Mouse (Mus musculus) CD4-positive helper T cell, adult 2 months (primary cell): ENCODE measurements around the gene Pam16.

ENCODE experiments used
- DNase-seq: peaks from one replicate; pipeline ENCODE4 v3.0.0-alpha.2; 2012; ENCODE audit warnings: low read depth, missing footprints, low spot score

The Pam16 gene

DNA sequence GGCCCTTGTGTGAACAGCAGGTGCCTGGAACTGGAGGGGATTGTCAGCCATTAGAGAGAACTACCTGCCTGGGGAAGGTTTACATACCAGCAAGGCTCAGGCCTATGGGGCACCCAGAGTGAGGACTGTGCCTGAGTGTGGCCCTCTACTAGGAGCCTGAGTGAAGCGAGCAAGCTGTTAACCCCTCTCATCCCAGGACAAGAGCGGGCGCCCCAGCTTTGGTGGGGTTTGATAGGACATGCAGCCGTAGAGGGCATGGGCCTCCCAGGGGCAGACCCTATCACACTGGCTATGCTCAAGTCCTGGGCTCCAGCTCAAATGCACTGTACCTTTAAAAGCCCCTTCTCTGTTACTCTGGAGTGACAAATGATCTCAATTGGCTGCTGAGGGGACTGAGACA lies 22.0 kb upstream of the Pam16 start:
- no peak for DNase-seq

DNA sequence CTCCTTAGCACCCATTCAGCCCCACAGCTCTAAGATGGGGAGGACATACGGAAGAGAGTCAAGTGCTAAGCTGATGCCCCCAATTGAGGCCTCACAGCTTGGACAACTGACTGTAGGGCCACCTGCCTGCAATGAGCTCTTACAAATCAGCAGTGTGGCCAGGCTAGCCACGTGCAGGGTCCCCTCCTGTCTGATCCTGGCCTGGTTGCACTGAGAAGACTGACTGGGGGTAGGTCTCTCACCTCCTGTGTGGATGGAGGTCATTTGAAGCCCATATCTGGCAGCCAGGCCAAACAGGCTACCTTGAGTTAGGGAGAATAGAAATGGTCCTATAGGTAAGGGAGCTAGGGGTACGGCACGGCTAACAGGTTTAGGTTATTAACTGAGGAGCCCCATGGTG lies 21.1 kb upstream of the Pam16 start:
- no peak for DNase-seq

DNA sequence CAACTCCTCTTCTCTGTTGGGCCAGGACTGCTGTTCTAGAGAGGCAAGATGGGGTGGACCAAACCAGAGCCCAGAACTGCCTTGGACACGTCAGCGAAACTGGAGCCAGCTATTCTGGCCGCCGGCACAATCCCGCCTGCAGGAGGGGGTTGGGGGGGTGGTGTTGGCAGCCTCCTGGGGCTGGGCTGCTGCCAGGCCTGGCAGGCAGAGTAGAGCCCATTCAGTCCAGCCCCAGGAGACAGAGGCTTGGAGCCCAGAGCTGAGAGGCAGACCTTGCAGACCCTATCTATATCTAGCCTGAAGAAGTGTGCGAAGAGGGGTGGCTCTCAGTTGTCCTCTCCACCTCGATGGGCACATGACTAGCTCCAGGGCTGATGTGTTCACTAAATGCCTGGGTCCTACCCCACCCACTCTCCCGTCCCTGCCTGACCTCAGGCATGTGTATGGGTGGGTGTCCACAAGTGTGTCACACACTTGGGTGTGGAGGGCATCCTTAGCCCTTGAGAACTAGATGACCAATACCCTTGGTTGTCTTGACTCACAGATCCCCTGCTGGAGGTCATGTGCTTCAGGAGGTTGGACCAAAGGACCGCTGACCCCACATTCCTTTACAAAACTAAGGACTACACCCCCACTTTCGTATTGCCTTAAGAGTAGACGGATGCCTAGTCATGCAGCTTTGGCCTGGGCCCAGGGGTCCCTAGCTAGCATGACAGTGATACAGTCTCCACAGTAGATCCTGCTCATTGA lies 19.1 kb upstream of the Pam16 start:
- DNase-seq, result no peak

DNA sequence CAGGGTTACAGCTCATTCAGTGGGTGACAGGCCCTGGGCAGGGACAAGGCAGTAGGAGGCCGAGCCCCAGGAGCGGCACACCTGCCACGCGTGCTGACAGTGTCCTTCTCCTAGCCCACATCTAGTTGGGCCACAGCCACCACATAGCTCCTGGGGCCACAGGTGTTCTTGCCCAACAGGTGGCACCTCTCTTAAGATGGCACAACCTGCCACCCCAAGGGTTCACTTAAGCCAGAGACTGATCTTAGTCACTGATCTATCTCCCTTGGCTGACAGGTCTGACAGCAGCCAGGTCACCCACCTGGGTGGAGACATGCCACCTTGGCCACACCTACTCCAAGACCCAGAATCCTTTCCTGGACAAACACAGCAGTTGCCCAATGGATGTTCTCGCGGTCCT lies 18.1 kb upstream of the Pam16 start:
- no peak for DNase-seq

DNA sequence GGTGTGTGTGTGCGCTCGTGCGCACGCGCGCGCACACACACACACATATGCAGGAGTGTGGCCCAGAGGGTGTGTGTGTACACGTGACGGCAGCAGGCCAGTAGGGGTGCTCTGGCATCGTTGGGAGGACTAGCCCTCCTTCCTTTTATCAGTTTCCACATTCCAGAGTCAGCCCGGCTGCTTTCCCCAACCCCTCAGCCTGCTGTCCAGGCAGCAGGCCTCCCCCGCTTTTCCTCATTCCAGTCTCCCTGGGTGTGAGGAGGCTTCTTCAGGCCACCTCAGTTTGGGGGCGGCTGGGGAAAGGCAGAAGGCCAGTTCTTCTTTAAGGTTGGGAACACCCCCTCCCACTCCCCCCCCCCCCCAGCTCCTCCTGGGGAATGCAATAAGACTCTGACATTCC lies 17.4 kb upstream of the Pam16 start:
- DNase-seq, result no peak

DNA sequence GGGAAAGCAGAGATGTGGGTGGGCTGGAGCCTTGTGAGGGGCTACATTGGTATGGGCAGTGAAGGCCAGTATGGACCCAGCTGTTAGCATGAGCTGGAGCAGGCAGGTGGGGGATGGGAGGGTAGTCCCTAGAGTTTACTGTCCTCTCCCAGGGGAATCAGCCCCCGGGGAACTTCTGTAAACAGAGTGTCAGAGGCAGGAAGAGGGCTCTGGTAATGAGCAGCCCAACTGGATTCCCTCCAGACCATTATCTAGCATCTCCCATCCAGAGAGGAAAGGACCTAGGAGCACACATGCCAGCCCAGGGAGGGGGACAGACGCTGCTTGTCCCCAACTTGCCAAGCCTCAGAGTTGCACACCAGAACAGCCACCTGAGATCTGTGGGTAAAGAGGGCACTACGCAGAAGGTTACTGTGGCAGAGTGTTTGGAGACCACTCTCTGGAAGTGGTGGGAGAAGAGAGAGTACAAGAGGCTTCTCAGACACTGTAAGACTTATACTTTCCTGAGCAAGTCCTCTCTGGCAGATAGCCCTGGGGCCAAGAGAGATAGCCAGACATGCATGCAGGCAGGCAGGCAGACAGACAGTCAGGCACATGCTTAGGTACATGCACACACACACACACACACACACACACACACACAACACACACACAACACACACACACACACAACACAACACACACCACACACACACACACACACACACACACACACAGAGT lies 16.5 kb upstream of the Pam16 start:
- DNase-seq, result no peak

DNA sequence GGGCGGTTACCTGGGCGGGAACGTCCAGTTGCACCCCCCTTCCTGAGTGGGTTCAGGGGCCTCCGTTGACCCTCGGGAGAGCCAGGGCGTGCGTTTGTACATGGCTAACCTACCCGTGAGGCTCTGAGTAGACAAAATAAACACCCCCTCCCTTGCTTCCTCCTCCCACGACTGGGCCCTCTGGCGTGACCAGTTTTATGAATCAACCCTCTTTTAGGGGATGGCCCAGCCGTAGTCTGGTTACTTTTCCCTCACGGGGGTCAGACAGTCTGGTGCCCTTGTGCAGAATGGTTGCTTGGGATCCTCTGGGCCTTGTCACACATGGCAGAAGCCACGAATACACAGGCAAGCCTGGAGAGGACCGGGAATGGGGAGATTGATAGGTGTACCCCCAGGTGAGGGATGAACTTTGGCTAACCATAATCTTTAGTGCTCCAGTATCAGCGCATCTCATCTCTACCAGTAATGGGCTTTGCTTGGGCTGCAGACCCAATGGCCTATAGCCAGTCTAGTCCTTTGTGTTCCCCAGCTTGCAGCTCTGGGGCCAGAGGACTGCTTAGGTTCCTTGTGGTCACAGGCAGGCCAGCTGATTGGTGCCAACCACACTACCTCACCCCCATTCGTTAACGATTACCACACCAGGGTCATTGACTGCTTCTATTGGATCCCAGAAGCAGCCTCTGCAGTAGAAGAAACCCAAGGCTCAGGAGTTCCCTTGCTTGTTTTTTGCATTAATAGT lies 15.6 kb upstream of the Pam16 start:
- no peak for DNase-seq

DNA sequence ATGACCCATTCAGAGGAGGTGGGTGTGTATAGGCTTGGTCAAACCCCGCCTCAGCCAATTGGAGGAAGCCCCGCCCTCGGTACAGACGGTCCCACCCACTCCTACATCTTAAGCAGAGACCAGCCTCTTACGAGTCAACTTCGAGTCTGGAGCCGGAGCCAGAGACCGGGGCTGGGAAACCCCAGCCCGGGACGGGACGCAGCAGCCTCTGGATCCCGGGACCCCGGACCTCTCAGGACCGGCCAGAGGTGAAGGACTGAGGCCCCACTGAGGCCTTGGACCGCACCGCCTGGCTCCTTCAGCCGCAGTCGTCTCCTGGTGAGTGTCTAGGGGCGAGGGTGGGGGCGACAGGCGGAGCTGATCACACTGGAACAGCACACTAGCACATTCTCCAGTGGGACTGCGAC lies 15.0 kb upstream of the Pam16 start, which contains the start of the genes Vasn and Dnaja3:
Gene Vasn, plus strand, starts transcription at position 111 of the 407 bp plus-strand sequence.
Gene Dnaja3, plus strand, starts transcription at position 159 of the 407 bp plus-strand sequence.
- no peak for DNase-seq

DNA sequence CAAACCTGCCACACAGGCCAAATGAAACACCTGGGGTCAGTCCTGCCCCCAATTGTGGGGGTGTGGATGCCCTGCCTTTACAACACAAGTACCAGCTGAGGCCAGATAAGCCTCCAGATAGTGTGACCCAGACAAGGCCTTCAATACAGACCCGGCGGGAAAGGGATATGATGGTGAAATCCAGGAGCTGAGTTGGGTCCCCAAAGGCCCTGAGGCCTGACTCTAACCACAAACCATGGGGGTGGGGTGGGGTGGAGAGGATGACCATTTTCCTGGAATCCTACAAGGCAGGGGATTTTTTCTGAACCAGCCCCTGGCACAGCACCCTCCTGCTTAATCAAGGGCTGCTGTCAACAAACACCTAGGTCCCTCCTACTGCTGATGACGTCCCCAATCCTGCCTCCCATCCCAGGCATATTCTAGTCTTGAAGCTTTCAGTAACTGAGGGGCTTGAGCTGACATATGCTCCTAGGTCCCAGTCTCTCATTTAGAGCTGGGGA lies 14.2 kb upstream of the Pam16 start:
- DNase-seq, result no peak

DNA sequence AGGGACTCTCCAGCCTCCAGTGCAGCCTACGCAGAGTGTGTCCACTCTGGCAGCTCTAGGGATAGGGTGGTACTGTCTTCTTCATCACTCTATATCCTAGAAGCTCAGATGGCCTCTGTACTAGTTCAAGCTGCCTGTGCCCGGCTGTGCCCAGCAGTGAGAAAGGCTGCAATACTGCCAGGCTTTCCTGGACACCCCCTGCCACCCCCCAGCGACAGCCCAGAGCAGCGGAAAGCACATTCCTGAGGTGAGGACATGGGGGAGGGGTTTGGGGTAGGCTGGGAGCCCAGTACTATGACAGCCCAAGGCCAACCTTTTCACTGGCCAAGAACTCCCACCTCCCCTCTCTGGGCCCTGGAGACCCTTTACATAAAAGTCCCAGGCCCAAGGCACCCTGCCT lies 11.0 kb upstream of the Pam16 start:
- DNase-seq, result no peak

DNA sequence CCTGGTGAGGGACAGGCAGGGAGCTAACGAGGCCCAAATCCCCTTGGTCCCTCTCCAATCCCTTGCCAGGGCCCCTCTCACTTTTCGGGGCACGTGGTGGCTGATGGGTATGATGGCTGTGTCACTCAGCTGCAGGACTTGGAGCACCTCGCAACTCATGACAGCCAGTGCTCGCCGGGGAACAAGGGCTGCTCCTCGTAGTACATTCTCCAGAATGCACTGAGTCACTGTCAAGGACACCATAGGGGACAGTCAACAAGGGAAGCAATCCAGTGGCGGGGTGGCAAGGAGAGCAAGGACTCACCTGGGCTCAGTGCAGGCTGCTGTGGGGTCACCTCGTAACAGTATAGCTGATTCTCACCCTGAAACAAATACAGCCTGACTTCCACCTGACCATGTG lies 9.9 kb upstream of the Pam16 start:
- DNase-seq, result no peak

DNA sequence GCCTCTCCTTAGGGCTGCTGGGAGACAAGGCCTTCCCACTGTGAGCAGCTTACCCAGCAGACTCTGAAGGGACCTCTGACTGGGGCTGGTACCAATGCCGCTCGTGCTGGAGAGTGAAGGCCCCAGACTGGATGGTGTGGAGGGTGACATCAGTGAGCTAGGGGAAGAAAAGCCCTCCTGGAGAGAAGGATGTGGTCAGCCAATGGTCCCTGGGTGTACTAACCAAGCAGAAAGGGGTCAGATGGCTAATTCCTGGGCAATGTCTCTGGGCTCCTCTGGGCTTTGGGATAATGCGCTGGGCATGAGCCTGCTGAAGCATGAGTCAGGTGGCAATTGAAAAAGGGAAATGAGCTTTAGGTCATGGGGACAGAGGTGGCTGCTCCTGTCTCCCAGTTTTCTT lies 8.9 kb upstream of the Pam16 start:
- no peak for DNase-seq

DNA sequence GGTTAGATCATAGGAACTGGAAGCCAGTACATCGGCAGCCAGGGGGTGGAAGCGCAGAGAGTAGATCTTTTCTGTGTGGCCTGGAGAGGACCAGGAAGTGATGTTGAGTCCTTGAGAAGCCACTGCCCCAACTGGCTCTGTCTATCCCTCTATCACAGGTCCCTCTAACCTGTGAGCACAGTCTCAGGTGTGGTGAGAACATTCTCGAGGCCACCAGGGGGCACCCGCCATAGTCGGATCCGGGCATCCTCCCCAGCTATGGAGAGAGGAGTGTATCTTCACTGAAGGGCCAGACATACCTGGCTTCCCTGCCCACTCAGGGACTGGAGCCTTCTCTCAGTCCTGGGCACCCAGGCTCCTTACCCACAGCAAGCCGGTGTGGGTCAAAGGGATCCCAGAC lies 7.3 kb upstream of the Pam16 start:
- no peak for DNase-seq

DNA sequence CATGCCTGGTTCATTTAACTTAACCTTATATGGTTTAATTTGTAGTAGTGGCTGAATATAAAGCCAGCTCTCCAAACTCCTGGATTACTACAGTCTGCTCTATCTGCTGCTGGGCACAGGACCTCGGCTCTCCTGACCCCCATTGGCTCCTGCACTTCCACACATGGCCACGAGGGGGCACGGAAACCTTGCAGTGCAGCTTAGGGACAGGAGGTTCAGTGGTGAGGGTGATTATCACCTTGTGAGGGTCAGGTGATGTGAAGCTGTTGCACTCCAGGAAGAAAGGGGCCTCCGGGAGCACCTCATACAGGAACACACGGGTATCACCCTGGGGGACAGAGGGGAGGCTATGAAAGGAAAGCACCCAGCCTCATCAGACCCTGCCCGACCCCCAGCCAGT lies 5.2 kb upstream of the Pam16 start:
- peak; percentile 74 for DNase-seq

DNA sequence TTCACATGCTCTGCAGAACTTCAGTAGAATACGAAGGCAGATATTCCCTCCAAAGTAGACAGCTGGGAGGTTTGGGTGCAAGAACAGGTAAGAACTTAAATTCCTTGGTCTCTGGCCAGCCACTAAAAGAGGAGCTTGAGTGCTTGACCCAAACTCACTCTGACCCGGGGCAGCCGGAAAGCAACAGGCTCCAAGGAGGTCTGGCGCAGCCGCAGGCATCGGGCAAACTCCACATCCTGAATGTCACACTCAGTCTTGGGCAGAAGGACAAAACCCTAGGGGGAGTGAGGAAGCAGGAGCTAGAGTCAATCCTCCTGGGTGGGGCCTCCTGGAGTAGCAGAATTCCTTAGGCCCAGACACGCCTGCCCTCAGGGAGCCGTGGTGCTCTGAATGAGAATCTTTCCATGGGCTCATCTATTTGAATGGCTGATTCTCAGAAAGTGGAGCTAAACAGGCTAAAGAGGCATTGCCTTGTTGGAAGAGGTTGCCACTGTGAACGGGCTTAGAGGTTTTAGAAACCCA lies 4.2 kb upstream of the Pam16 start:
- DNase-seq, result no peak

DNA sequence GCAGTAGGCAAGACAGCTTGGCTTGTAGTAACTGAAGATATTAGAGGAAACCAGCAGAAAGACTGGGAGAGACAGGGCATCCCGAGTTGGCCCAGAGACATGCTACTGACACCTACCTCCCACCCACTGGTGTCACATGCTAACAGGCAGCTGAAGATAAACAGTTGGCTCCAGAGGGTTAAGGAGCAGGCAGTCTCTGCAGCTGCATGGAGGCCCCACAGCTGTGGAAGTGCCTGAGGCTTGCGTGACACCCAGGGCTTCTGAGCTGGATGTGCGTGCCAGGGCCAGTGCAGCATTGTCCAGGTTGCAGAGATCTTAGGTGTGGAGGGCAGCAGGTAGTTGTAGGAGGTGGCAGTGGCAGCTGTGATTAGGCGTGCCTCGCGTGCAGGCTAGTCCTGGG lies 2.3 kb upstream of the Pam16 start:
- no peak for DNase-seq

DNA sequence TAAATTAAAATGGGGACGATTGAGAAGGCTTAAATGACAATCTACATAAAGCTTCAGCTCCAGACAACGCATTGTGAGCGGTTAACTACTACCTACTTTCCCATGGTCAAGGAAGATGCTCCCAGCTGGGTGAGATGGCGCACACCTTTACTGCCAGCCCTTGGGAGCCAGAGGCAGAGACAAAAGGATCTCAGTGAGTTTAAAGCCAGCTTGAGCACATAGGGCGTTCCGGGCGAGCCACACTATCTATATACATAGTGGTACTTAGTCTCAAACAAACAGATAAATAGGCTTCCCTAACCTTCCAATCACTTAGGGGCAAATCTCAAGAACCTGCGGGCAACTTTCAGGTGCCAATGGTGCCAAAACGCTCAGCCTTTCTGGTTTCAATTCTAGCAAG lies 714 bp downstream of the Pam16 start:
- DNase-seq, result no peak

DNA sequence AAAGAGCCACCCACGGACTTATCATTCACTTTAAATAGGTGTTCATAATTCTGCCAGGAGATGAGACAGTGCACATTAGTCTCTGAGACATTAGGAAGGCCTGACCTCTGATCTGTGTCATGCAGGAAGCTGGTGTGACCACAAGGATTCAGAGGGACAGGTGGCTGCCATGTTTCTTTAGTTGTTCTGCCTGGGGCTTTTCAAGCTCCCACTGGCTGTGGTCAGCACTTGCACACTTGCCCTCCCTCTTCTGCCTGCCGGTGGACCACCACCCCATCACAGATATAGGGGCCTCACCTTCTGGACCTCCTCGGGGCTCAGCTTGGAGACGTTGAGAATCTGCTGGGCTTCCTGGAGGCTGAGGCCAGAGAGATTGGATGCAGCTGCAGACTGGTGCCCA lies 8.0 kb downstream of the Pam16 start:
- DNase-seq, result no peak

DNA sequence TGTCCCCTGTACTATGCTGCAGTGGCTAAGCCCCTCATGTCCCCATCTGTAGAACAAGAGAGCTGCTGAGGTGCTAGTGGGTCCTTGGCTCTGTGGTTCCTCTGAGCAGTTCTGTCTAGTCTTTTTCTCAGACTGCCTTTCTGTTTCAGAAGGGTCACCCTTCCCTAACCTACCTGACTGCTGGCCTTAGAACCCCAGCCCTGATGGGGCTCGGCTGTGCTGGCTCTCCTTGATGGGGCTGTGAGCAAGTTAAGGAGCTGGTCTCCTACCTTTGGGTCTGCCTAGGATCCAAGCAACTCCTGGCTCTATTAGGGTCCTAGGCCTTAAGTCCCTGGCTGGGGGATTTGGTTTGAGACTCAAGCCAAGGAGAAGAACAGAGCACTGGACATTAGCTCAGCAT lies 9.5 kb downstream of the Pam16 start:
- no peak for DNase-seq

DNA sequence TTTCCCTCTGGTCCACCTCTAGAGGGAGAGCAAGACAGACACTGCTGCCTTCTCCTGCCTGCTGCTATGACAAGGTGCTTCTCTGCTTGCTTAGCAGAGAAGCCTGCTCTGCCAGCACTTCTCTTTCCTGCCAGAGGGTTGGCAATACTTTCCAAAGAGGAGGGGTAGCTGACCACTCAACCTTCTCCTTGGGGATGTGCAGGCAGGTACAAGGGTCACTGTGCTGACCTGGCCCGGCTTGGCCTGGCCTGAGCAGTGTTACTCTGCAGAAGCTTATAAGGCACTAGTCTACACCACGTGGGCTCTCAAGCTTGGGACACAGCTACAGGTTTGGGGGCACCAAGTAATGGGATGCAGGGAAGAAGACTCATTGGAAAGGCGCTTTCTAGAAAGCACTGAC lies 10.1 kb downstream of the Pam16 start:
- no peak for DNase-seq

DNA sequence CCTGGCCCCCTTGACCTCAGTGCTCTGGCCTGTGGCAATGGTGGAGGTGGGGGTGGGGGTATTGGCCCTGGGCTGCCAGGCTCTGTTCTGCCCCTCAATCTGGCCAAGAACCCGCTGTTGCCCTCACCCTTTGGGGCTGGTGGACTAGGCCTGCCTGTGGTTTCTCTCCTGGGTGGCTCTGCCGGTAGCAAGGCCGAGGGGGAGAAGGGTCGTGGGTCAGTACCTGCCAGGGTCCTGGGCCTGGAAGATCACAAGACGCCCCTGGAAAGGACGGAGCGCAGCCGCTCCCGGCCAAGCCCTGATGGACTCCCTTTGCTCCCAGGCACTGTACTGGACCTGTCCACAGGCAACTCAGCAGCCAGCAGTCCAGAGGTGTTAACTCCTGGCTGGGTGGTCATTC lies 11.1 kb downstream of the Pam16 start:
- DNase-seq, result no peak

DNA sequence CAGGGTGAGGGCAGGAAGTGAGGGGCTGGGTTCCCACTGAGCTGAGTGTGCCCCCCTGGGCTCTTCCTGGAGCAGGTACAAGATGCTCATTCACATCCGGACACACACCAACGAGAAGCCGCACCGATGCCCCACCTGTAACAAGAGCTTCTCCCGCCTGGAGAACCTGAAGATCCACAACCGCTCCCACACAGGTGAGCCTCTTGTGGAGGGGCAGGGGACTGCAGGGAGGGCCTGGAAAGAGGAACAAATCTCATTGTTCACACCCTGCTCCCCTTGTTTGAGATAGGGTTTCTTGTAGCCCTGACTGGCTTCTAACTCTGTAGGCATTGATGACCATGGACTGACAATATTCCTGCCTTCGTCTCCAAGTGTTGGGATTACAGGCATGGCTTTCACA lies 13.1 kb downstream of the Pam16 start:
- no peak for DNase-seq
